Mouse (Mus musculus) midbrain, embryonic 16.5 days (tissue): ENCODE data around the gene Nkx2-1. TPM values are rescaled to one million over a fixed set of nuclear protein-coding genes. Genes with fewer than 3 reads are reported as not detected.

Experiments
- ATAC-seq: fragments of 200-750 bp; cut with Nextera tagmentation; 2 replicates; pipeline ENCODE4 v1.8.0; 2017; ENCODE audit warnings: moderate TSS enrichment
- H3K27ac ChIP-seq: fragments of 300-500 bp; sonication (generic); 2 replicates; pipeline ENCODE4 v1.5.1; 2014; ENCODE audit warnings: mild to moderate bottlenecking, low read length, mixed read lengths
- H3K27me3 ChIP-seq: fragments of 300-500 bp; sonication (generic); 2 replicates; pipeline ENCODE4 v1.6.1; 2014; ENCODE audit warnings: low read depth, low read length, mixed read lengths; ENCODE audit not compliant: control insufficient read depth, insufficient read depth
- H3K36me3 ChIP-seq: fragments of 300-500 bp; sonication (generic); 2 replicates; pipeline ENCODE4 v1.6.1; 2014; ENCODE audit warnings: mild to moderate bottlenecking, low read length, moderate library complexity, mixed read lengths; ENCODE audit not compliant: control insufficient read depth, insufficient read depth
- H3K4me1 ChIP-seq: fragments of 300-500 bp; sonication (generic); 2 replicates; pipeline ENCODE4 v1.6.1; 2014; ENCODE audit warnings: mild to moderate bottlenecking, low read length, mixed read lengths; ENCODE audit not compliant: control insufficient read depth, insufficient read depth
- H3K4me2 ChIP-seq: fragments of 300-500 bp; sonication (generic); 2 replicates; pipeline ENCODE4 v1.6.1; 2014; ENCODE audit warnings: mild to moderate bottlenecking, low read length, mixed read lengths
- H3K4me3 ChIP-seq: fragments of 300-500 bp; sonication (generic); 2 replicates; pipeline ENCODE4 v1.5.1; 2014; ENCODE audit warnings: low read depth, mild to moderate bottlenecking, low read length, moderate library complexity, mixed read lengths
- H3K9ac ChIP-seq: fragments of 300-500 bp; sonication (generic); 2 replicates; pipeline ENCODE4 v1.6.1; 2014; ENCODE audit warnings: low read depth, low read length, mixed read lengths
- H3K9me3 ChIP-seq: fragments of 300-500 bp; sonication (generic); replicated peaks from 2 replicates; pipeline ENCODE4 v1.6.1; 2014; ENCODE audit warnings: mild to moderate bottlenecking, low read length, mixed read lengths; ENCODE audit not compliant: control insufficient read depth, poor library complexity, severe bottlenecking
- WGBS: fragments of 180-500 bp; shearing (Covaris S2); extraction: QIAGEN DNeasy Blood & Tissue Kit; methylation state at CpG from one replicate; pipeline ENCODE4 v1.1.7; 2014; 5-methylcytosine and 5-hydroxymethylcytosine counted together
- polyA plus RNA-seq: library from polyadenylated mRNA; unstranded; fragments of >200 nt; fragmentation: Nextera tagmentation; extraction: Ambion mirVana; gene quantifications from 2 replicates; pipeline ENCODE4 v1.2.1, GENCODE M21; 2015

Gene Nkx2-1
- polyA plus RNA-seq, 1 experiment from 2014 or later: 3.2 TPM

GRCm38 (mm10) chr12:56519071-56519737 lies 17.5 kb downstream of the Nkx2-1 start:
- Histone ChIP-seq H3K4me1 (no peaks in the 10 kb centered on the region), H3K27ac (peak overlapping the region; percentile 38; the same call in 1 of the 2 replicates), H3K4me2 (peak overlapping the region; percentile 31; the same call in 1 of the 2 replicates), H3K36me3 (no peaks in the 10 kb centered on the region), H3K9me3 (no peaks in the 10 kb centered on the region), H3K9ac (no peak overlapping the region), H3K27me3 (peaks cover 77% of the 10 kb centered on the region), H3K4me3 (no peak overlapping the region)
- no peak for ATAC-seq
- 18% methylated on average over 13 of the region's 13 CpGs for WGBS

- no peaks in the 10 kb centered on the region for H3K4me1 ChIP-seq
- no peak for ATAC-seq
- H3K27ac ChIP-seq: no peak overlapping the region
- H3K4me3 ChIP-seq: no peak overlapping the region
- H3K36me3 ChIP-seq: no peaks in the 10 kb centered on the region
- WGBS: 52% methylated on average over 5 of the region's 5 CpGs
- H3K9me3 ChIP-seq: no peaks in the 10 kb centered on the region
- no peak overlapping the region for H3K4me2 ChIP-seq
- H3K27me3 ChIP-seq: peaks cover 77% of the 10 kb centered on the region
- no peak overlapping the region for H3K9ac ChIP-seq
Measured at GRCm38 (mm10) chr12:56518221-56518620, 18.5 kb downstream of the Nkx2-1 start.

- H3K27ac ChIP-seq: no peak overlapping the region
- H3K4me3 ChIP-seq: no peak overlapping the region
- ATAC-seq: no peak
- H3K9ac ChIP-seq: no peak overlapping the region
- 89% methylated on average over 5 of the region's 5 CpGs for WGBS
- peaks cover 65% of the 10 kb centered on the region for H3K27me3 ChIP-seq
- no peaks in the 10 kb centered on the region for H3K36me3 ChIP-seq
- no peak overlapping the region for H3K4me2 ChIP-seq
- no peaks in the 10 kb centered on the region for H3K9me3 ChIP-seq
- H3K4me1 ChIP-seq: no peaks in the 10 kb centered on the region
Measured at GRCm38 (mm10) chr12:56514831-56515230, 21.9 kb downstream of the Nkx2-1 start.

GRCm38 (mm10) chr12:56508413-56508812 lies 28.3 kb downstream of the Nkx2-1 start:
- no peak overlapping the region for H3K9ac ChIP-seq
- H3K4me3 ChIP-seq: no peak overlapping the region
- ATAC-seq: no peak
- no peak overlapping the region for H3K4me2 ChIP-seq
- H3K9me3 ChIP-seq: no peaks in the 10 kb centered on the region
- no peaks in the 10 kb centered on the region for H3K36me3 ChIP-seq
- WGBS: 35% methylated on average over 8 of the region's 8 CpGs
- no peaks in the 10 kb centered on the region for H3K4me1 ChIP-seq
- H3K27me3 ChIP-seq: peaks cover 47% of the 10 kb centered on the region
- H3K27ac ChIP-seq: no peak overlapping the region

GRCm38 (mm10) chr12:56487046-56487445 lies 49.7 kb downstream of the Nkx2-1 start:
- Histone ChIP-seq H3K4me3 (no peak overlapping the region), H3K27ac (no peak overlapping the region), H3K9ac (no peak overlapping the region), H3K9me3 (no peaks in the 10 kb centered on the region), H3K27me3 (peaks cover 2% of the 10 kb centered on the region), H3K4me1 (no peaks in the 10 kb centered on the region), H3K4me2 (no peak overlapping the region), H3K36me3 (no peaks in the 10 kb centered on the region)
- ATAC-seq: no peak
- WGBS: 59% methylated on average over 3 of the region's 3 CpGs

- H3K4me1 ChIP-seq: no peaks in the 10 kb centered on the region
- peak; percentile 51; the same call in 1 of the 2 replicates for ATAC-seq
- H3K27me3 ChIP-seq: no peaks in the 10 kb centered on the region
- no peak overlapping the region for H3K4me2 ChIP-seq
- no peak overlapping the region for H3K4me3 ChIP-seq
- H3K9ac ChIP-seq: no peak overlapping the region
- no peaks in the 10 kb centered on the region for H3K9me3 ChIP-seq
- H3K27ac ChIP-seq: no peak overlapping the region
- H3K36me3 ChIP-seq: no peaks in the 10 kb centered on the region
- 50% methylated on average over 10 of the region's 10 CpGs for WGBS
Measured at GRCm38 (mm10) chr12:56482606-56483005, 54.1 kb downstream of the Nkx2-1 start.

Other genes starting within 250 kb of the Nkx2-1 start
- gene Mbip, start 191.0 kb downstream of the Nkx2-1 start, polyA plus RNA-seq: 42.6 and 49.1 TPM in 2 replicates
- gene Nkx2-9, start 76.4 kb upstream of the Nkx2-1 start, polyA plus RNA-seq: not detected in 2 replicates
- gene Pax9, start 154.9 kb upstream of the Nkx2-1 start, polyA plus RNA-seq: not detected in 2 replicates